Mouse (Mus musculus): ENCODE measurements around the gene Shisa5. TPM values are rescaled to one million over a fixed set of nuclear protein-coding genes. Genes with fewer than 3 reads are reported as not detected.

Shisa5 gene
- polyA plus RNA-seq, 1 experiment from 2014 or later = 311 TPM

DNA sequence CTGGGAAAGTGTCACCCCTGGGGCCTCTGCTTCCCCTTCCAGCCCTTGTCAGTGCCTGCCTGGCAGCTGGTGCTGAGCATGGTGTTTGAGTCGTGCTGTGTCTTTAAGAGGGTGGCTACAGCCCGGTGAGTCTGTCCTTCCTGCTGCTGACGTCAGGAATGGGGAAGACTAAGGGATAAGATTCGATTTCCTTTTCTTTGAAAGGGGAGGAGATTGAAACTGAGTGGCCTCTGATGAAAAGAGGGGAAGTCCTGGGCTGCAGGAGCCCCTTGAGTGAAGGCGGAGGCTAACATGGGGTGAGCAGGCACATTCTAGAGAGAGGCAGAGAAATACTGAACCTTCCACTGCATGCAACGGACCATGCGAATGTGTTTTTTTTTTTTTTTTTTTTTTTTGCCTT, 16.3 kb downstream of the Shisa5 start:
- peak overlapping the region; percentile 35; the same call in 1 of the 2 replicates for H3K9ac ChIP-seq (ENCODE audit: low read depth, low read length)
- WGBS = 0% methylated on average over 7 of the region's 7 CpGs
- no peak for TF ChIP-seq CTCF (IDR thresholded peaks at IDR 0.05; ENCODE audit: low read depth)
- H3K9me3 ChIP-seq (ENCODE audit: control insufficient read depth) = no peaks in the 10 kb centered on the region
- peak overlapping the region; percentile 33 for H3K4me3 ChIP-seq (ENCODE audit: low read depth, low read length)
- H3K27me3 ChIP-seq (replicated peaks; ENCODE audit: control insufficient read depth, insufficient read depth, low read length) = no peaks in the 10 kb centered on the region
- H3K4me2 ChIP-seq (replicated peaks; ENCODE audit: low read depth) = peak overlapping the region; percentile 70
- peaks cover 3% of the 10 kb centered on the region; the same call in 1 of the 2 replicates for H3K4me1 ChIP-seq (replicated peaks; ENCODE audit: control insufficient read depth, insufficient read depth, low read length)
- ATAC-seq = peak; percentile 74
- H3K27ac ChIP-seq (ENCODE audit: low read depth, low read length) = peak overlapping the region; percentile 79
- peaks cover 42% of the 10 kb centered on the region; the same call in 1 of the 2 replicates for H3K36me3 ChIP-seq (ENCODE audit: control insufficient read depth, insufficient read depth)

GRCm38 (mm10) chr9:109055271-109056030, 17.1 kb downstream of the Shisa5 start:
- Histone ChIP-seq H3K27ac (ENCODE audit: low read depth, low read length) (peak overlapping the region; percentile 79), H3K4me3 (ENCODE audit: low read depth, low read length) (peak overlapping the region; percentile 33), H3K9me3 (ENCODE audit: control insufficient read depth) (no peaks in the 10 kb centered on the region), H3K4me2 (replicated peaks; ENCODE audit: low read depth) (peak overlapping the region; percentile 70), H3K27me3 (replicated peaks; ENCODE audit: control insufficient read depth, insufficient read depth, low read length) (no peaks in the 10 kb centered on the region), H3K9ac (ENCODE audit: low read depth, low read length) (peak overlapping the region; percentile 35; the same call in 1 of the 2 replicates), H3K36me3 (ENCODE audit: control insufficient read depth, insufficient read depth) (peaks cover 42% of the 10 kb centered on the region; the same call in 1 of the 2 replicates), H3K4me1 (replicated peaks; ENCODE audit: control insufficient read depth, insufficient read depth, low read length) (peaks cover 3% of the 10 kb centered on the region; the same call in 1 of the 2 replicates)
- WGBS = 89% methylated on average over 12 of the region's 12 CpGs
- ATAC-seq = no peak
- TF ChIP-seq CTCF (IDR thresholded peaks at IDR 0.05; ENCODE audit: low read depth) = no peak

GRCm38 (mm10) chr9:109056081-109056690, 17.8 kb downstream of the Shisa5 start:
- no peak overlapping the region for H3K9ac ChIP-seq (ENCODE audit: low read depth, low read length)

GRCm38 (mm10) chr9:109056916-109057315, 18.6 kb downstream of the Shisa5 start:
- Histone ChIP-seq H3K4me2 (replicated peaks; ENCODE audit: low read depth) (0 out of 2 replicates have a peak overlapping the region, but pooled peaks have one; percentile 6), H3K4me3 (ENCODE audit: low read depth, low read length) (no peak overlapping the region), H3K27me3 (replicated peaks; ENCODE audit: control insufficient read depth, insufficient read depth, low read length) (no peaks in the 10 kb centered on the region), H3K4me1 (replicated peaks; ENCODE audit: control insufficient read depth, insufficient read depth, low read length) (peaks cover 3% of the 10 kb centered on the region; the same call in 1 of the 2 replicates), H3K9me3 (ENCODE audit: control insufficient read depth) (no peaks in the 10 kb centered on the region), H3K9ac (ENCODE audit: low read depth, low read length) (no peak overlapping the region), H3K27ac (ENCODE audit: low read depth, low read length) (no peak overlapping the region), H3K36me3 (ENCODE audit: control insufficient read depth, insufficient read depth) (peaks cover 35% of the 10 kb centered on the region; the same call in 1 of the 2 replicates)
- no peak for ATAC-seq
- no peak for TF ChIP-seq CTCF (IDR thresholded peaks at IDR 0.05; ENCODE audit: low read depth)
- 89% methylated on average over 4 of the region's 4 CpGs for WGBS

More at GRCm38 (mm10) chr9:109056081-109056690, 17.8 kb downstream of the Shisa5 start:
- Histone ChIP-seq H3K27me3 (replicated peaks; ENCODE audit: control insufficient read depth, insufficient read depth, low read length) (no peaks in the 10 kb centered on the region), H3K27ac (ENCODE audit: low read depth, low read length) (no peak overlapping the region), H3K4me1 (replicated peaks; ENCODE audit: control insufficient read depth, insufficient read depth, low read length) (peaks cover 3% of the 10 kb centered on the region; the same call in 1 of the 2 replicates), H3K36me3 (ENCODE audit: control insufficient read depth, insufficient read depth) (peaks cover 42% of the 10 kb centered on the region; the same call in 1 of the 2 replicates), H3K9me3 (ENCODE audit: control insufficient read depth) (no peaks in the 10 kb centered on the region), H3K4me2 (replicated peaks; ENCODE audit: low read depth) (no peak overlapping the region), H3K4me3 (ENCODE audit: low read depth, low read length) (no peak overlapping the region)
- no peak for ATAC-seq
- TF ChIP-seq CTCF (IDR thresholded peaks at IDR 0.05; ENCODE audit: low read depth) = no peak
- 88% methylated on average over 17 of the region's 17 CpGs for WGBS

DNA sequence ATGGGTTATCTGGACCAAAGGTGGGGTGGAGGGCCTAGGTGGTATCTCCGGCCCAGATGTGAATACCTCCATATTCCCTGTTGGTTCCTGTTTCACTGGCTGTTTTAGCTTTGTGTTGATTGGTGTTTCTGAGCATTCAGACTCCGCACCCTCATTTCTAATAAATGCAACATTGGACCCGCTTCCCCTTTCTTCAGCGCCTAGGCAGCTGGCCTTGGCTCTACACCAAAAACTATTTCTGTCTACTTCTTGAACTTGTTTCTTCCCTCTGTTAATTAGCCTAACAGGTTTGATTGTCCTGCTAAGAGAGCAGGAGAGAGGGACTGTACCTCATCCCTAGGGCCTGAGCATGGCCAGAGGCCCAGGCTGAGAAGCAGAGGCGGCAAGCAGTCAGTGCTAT, 19.2 kb downstream of the Shisa5 start:
- Histone ChIP-seq H3K27ac (ENCODE audit: low read depth, low read length) (peak overlapping the region; percentile 41; the same call in 1 of the 2 replicates), H3K4me2 (replicated peaks; ENCODE audit: low read depth) (0 out of 2 replicates have a peak overlapping the region, but pooled peaks have one; percentile 14), H3K4me1 (replicated peaks; ENCODE audit: control insufficient read depth, insufficient read depth, low read length) (peaks cover 3% of the 10 kb centered on the region; the same call in 1 of the 2 replicates), H3K36me3 (ENCODE audit: control insufficient read depth, insufficient read depth) (peaks cover 32% of the 10 kb centered on the region; the same call in 1 of the 2 replicates), H3K4me3 (ENCODE audit: low read depth, low read length) (no peak overlapping the region), H3K9me3 (ENCODE audit: control insufficient read depth) (no peaks in the 10 kb centered on the region), H3K27me3 (replicated peaks; ENCODE audit: control insufficient read depth, insufficient read depth, low read length) (no peaks in the 10 kb centered on the region), H3K9ac (ENCODE audit: low read depth, low read length) (no peak overlapping the region)
- WGBS = 87% methylated on average over 5 of the region's 5 CpGs
- no peak for ATAC-seq
- TF ChIP-seq CTCF (IDR thresholded peaks at IDR 0.05; ENCODE audit: low read depth) = no peak

Data from intestine, postnatal 0 days (tissue).